Mouse (Mus musculus) right cerebral cortex, adult 18-20 months (tissue): ENCODE data around the gene Nup210l.
"Not testable (repeated sequence)": the region's sequence is repeated elsewhere in the genome, so short reads cannot be mapped to it uniquely, and the experiment has no call there.

ENCODE experiments used
- DNase-seq: peaks from one replicate; pipeline ENCODE4 v3.0.0; 2022; ENCODE audit warnings: mixed read lengths

The Nup210l gene

DNA sequence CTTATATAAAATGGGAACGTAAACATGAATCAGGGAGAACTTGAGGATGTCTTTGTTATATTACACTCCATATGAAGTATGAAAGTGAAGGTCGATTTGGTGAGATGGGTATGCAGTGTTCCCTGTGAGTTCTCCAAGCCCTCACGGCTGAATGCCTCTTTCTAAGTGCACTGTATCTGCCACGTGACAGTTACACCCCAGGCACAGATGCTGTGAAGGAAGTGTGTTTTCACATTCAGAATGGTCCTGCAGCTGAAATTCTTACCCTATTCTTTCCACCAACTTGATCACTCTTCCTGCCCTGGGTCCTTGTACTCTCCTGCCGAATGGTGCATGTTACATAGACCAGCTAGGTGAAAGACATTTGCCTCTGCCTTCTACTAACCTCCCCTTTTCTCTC, 6.0 kb upstream of the Nup210l start:
- DNase-seq: peak; percentile 43

- DNase-seq: no peak
These were observed 2.9 kb upstream of the Nup210l start for GRCm38 (mm10) chr3:90101010-90101409.

DNA sequence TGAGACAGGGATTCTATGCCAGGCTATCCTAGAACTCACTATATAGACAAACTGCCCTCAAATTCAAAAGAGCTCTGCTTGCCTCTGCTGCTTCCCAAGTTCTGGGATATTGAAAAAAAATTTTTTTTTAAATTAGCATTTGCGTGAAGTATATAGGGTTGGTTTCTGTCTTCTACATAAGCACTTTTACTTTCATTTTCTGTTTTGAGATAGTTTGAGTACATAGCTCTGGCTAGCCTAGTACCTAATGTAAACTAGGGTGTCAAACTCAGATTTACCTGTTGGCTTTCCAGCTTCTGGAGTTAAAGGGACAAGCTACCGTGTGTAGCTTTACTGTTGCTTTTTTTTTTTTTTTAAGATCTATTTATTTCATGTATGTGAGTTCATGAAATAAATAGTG, 2.3 kb upstream of the Nup210l start:
- DNase-seq: no peak

GRCm38 (mm10) chr3:90102239-90102638, 1.7 kb upstream of the Nup210l start:
- no peak for DNase-seq

DNA sequence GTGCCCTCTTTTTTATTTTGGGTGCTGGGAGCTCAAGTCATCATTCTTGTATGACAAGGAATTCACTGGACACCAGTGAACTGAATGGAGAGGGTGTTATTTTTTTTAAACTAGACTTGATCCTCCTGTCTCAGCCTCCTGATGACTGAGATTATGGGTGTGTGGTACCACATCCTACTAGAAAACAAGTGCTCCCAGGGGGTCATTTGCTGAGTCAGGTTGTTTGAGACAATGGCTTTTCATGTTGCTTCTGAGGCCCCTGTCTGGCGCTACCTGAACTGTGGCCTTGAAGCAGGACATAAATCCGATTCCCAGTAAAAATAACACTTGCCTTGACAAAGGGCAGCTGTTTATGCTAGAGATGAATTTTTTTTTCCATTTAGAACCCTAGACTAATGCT, 756 bp upstream of the Nup210l start:
- DNase-seq: no peak

- no peak for DNase-seq
These were observed 7.8 kb downstream of the Nup210l start for GRCm38 (mm10) chr3:90111706-90112105.

- no peak for DNase-seq
These were observed 10.4 kb downstream of the Nup210l start for GRCm38 (mm10) chr3:90114342-90114741.

GRCm38 (mm10) chr3:90115526-90115925, 11.6 kb downstream of the Nup210l start:
- DNase-seq: no peak

- DNase-seq: peak; percentile 80
These were observed 14.3 kb downstream of the Nup210l start for GRCm38 (mm10) chr3:90118132-90118790.

DNA sequence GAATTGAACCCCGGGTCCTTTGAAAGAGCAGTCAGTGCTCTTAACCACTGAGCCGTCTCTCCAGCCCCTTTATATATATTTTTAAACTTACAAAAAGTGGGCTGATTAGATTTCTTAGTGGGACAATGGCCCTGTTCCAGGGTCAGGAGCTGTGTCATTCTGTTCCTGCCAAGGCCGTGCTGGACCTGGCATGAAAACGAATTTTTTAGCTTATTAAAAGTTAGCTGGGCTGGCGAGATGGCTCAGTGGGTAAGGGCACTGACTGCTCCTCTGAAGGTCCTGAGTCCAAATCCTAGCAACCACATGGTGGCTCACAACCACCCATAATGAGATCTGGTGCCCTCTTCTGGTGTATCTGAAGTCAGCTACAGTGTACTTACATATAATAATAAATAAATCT, 18.1 kb downstream of the Nup210l start:
- not testable (repeated sequence) for DNase-seq

- DNase-seq: no peak
These were observed 21.8 kb downstream of the Nup210l start for GRCm38 (mm10) chr3:90125710-90126109.

- peak; percentile 25 for DNase-seq
These were observed 23.9 kb downstream of the Nup210l start for GRCm38 (mm10) chr3:90127881-90128280.

- DNase-seq: no peak
These were observed 28.8 kb downstream of the Nup210l start for GRCm38 (mm10) chr3:90132745-90133144.

GRCm38 (mm10) chr3:90133331-90133730, 29.4 kb downstream of the Nup210l start:
- no peak for DNase-seq

GRCm38 (mm10) chr3:90134483-90134882, 30.6 kb downstream of the Nup210l start:
- no peak for DNase-seq

- DNase-seq: no peak
These were observed 31.1 kb downstream of the Nup210l start for GRCm38 (mm10) chr3:90134993-90135392.

DNA sequence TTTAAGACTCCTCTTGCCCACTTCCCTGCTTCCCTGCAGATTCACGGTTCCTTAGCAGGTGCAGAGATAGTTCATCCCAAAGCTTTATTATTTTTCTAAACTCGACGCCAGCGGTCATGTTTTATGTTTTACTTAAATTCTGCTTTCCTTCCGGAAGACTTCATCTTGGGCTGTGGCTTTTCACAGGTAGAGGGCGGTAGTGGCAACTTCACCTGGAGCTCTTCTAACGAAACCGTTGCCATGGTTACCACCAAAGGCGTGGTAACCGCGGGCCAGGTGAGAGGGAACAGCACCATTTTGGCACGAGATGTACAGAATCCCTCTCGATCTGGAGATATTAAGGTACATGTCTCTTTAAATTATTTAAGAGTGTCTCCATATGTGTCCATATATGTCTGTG, 32.7 kb downstream of the Nup210l start:
- DNase-seq: no peak

GRCm38 (mm10) chr3:90137606-90138005, 33.7 kb downstream of the Nup210l start:
- DNase-seq: no peak

GRCm38 (mm10) chr3:90139962-90140361, 36.0 kb downstream of the Nup210l start:
- DNase-seq: no peak

GRCm38 (mm10) chr3:90145461-90145860, 41.5 kb downstream of the Nup210l start:
- DNase-seq: no peak

DNA sequence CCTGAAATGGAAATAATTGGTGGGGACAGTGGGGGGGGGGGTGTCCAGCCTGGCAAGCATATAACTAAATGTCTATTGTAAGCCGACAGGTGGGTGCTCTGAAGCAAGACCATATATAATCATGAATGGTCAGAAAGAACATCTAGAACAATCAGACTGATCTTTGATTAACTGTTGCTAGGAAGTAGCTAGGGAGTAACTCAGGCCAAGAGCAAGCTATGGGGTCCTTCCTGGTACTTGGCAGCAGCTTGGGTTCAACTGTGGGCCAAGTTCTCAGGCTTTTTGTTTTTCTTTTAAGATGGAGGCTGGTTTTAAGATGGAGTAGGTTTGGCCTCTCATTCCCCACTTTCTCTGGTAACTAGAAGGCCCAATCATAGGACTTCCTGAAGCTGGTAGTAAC, 42.7 kb downstream of the Nup210l start:
- no peak for DNase-seq

GRCm38 (mm10) chr3:90151086-90151740, 47.3 kb downstream of the Nup210l start:
- no peak for DNase-seq

GRCm38 (mm10) chr3:90155996-90156395, 52.1 kb downstream of the Nup210l start:
- no peak for DNase-seq

DNA sequence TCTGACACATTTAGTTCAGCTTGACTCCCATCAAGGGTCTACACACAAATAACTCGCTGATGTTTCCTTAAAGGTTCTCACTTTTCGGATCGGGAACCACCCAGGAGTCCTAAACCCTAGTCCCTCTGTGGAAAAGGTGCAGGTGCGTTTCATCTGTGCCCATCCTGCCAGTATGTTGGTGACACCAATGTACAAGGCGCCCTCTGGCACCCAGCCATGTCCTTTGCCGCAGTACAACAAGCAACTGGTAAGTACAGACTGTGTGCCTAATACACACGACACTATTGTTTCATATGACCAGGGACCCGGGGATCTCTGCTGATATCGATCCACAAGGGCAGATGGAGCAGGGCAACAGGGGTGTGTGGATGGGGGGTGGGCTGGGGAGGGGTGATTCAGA, 55.8 kb downstream of the Nup210l start:
- DNase-seq: no peak

GRCm38 (mm10) chr3:90161541-90161940, 57.6 kb downstream of the Nup210l start:
- no peak for DNase-seq
